Mouse (Mus musculus) midbrain, embryonic 10.5 days (tissue): ENCODE results near the gene Heatr5a. TPM values are rescaled to one million over a fixed set of nuclear protein-coding genes. Genes with fewer than 3 reads are reported as not detected.

Source experiments
- DNase-seq: peaks from one replicate; pipeline ENCODE4 v3.0.0-alpha.2; 2017; ENCODE audit warnings: low spot score
- H3K27ac ChIP-seq: fragments of 300-500 bp; sonication (generic); replicated peaks from 2 replicates; pipeline ENCODE4 v1.5.1; 2016; ENCODE audit warnings: mild to moderate bottlenecking
- H3K27me3 ChIP-seq: fragments of 300-500 bp; sonication (generic); 2 replicates; pipeline ENCODE4 v1.6.1; 2016; ENCODE audit warnings: low read depth, mild to moderate bottlenecking; ENCODE audit not compliant: poor library complexity, severe bottlenecking
- H3K36me3 ChIP-seq: fragments of 300-500 bp; sonication (generic); 2 replicates; pipeline ENCODE4 v1.6.1; 2016; ENCODE audit warnings: mild to moderate bottlenecking, moderate library complexity
- H3K4me1 ChIP-seq: fragments of 300-500 bp; sonication (generic); 2 replicates; pipeline ENCODE4 v1.6.1; 2016
- H3K4me3 ChIP-seq: fragments of 300-500 bp; sonication (generic); 2 replicates; pipeline ENCODE4 v1.5.1; 2016; ENCODE audit warnings: mild to moderate bottlenecking, moderate library complexity
- H3K9me3 ChIP-seq: fragments of 300-500 bp; sonication (generic); replicated peaks from 2 replicates; pipeline ENCODE4 v1.6.1; 2016; ENCODE audit warnings: mild to moderate bottlenecking
- WGBS: fragments of 180-500 bp; shearing (Covaris S2); methylation state at CpG from one replicate; pipeline ENCODE4 v1.1.7; 2016; 5-methylcytosine and 5-hydroxymethylcytosine counted together
- polyA plus RNA-seq: library from polyadenylated mRNA; unstranded; fragments of >200 nt; fragmentation: Nextera tagmentation; extraction: Ambion mirVana; gene quantifications from 2 replicates; pipeline ENCODE4 v1.2.1, GENCODE M21; 2016

Gene Heatr5a
- polyA plus RNA-seq, 1 experiment from 2014 or later = 12.6 TPM

DNA sequence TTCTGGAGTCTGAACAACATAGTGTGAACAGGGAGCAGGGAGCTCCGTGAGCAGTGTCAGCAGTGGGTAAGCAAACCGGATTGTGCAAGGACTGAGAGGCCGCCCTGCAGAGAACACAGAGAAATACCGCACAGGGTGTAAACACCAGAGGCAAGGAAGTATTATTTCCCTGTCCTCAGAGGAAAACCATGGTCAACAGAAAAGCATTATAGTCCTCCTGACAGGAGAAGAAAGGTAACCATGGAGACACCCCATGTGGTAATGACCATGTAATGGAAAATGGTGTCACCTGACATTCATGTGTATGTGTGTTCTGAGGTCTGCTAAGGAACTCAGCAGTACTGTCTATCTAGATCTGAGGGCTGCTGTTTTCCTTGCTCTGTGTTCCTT, 105.3 kb downstream of the Heatr5a start:
- H3K27me3 ChIP-seq = peaks cover 3% of the 10 kb centered on the region; the same call in 1 of the 2 replicates
- no peak overlapping the region for H3K4me3 ChIP-seq
- H3K36me3 ChIP-seq = no peaks in the 10 kb centered on the region
- no peaks in the 10 kb centered on the region for H3K9me3 ChIP-seq
- WGBS = 33% methylated on average over 4 of the region's 4 CpGs
- peaks cover 32% of the 10 kb centered on the region for H3K4me1 ChIP-seq
- peak overlapping the region; percentile 14 for H3K27ac ChIP-seq
- DNase-seq = peak; percentile 28

DNA sequence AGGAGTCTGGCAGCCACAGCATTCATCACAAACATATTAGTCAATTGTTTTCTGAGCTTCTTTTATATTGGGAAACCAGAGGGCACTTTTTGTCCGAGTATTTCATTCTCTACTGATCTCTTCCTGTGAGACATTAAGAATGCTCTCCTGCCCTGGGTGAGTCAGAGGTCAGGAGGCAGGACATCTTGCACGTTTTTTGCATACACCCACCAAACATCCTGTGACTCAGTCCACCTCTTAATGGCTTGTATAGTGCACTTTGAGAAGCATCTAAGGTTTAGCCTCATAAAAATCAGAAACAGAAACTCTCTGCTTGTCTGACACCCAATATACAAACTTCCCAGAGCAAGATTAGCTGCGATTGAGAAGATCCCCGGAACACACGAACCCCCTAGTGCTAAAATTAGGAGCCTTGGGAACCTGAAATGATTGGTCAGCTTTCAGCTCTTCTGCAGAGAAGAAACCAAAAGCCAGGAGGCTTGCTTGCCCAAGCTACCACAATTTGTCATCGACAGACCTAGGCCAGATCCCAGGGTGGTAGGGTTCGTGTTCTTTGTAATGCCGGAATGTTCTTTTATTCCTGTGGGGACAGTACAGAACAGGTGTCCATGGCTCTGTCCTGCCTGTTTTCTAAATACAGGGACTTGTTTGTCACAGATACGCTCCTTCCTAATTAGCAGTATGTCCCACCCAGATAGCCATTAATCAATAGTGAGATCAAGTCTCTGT, 105.9 kb downstream of the Heatr5a start:
- H3K27me3 ChIP-seq = peaks cover 3% of the 10 kb centered on the region; the same call in 1 of the 2 replicates
- H3K27ac ChIP-seq = peak overlapping the region; percentile 14
- H3K4me3 ChIP-seq = no peak overlapping the region
- H3K9me3 ChIP-seq = no peaks in the 10 kb centered on the region
- H3K4me1 ChIP-seq = peaks cover 32% of the 10 kb centered on the region
- DNase-seq = no peak
- H3K36me3 ChIP-seq = no peaks in the 10 kb centered on the region
- WGBS = 66% methylated on average over 9 of the region's 9 CpGs

GRCm38 (mm10) chr12:51863116-51864002, 107.8 kb downstream of the Heatr5a start:
- WGBS = 93% methylated on average over 14 of the region's 14 CpGs
- no peaks in the 10 kb centered on the region for H3K36me3 ChIP-seq
- DNase-seq = no peak

DNA sequence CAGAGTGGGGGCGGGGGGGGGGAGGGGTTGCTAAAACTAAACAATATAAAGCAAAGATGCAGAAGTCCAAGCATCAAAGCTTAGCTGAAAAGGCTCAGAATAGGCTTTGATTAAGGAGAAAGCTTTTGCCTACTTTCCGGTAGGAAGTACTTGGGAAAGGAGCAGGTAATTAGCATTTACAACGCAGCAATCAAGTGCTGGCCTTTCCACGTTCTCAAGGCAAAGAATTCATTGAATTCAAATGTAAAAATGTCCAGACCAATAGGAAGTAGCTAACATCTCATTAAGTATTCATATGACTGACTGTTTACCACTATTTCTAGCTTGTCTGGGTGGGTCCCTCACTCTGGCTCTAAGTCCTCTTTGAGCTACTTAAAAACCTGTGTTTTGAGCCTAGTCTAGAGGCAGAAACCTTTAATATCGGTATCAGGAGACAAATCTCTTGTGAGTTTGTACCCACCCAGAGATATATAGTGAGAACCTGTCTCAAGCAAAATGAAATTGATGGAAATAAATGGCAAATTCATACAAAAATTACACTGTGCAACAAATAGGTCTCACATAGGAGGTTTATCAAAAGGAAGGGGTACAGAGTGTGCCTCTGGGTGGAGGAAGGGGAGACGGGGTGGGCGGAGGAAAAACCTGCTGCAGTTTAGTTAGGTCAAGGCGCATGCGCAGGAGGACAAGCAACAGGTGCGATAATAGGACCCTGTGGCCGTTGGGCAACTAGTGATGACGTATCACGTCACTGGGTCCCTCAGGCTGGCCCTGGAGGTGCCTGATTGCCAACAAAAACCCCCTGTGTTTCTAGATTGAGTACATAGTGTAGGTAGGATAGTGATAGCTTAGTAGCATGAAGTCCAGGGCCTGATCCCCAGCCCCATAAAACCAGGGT, 112.7 kb downstream of the Heatr5a start:
- Histone ChIP-seq H3K27ac (no peak overlapping the region), H3K27me3 (no peaks in the 10 kb centered on the region), H3K4me3 (no peak overlapping the region), H3K9me3 (no peaks in the 10 kb centered on the region), H3K4me1 (no peaks in the 10 kb centered on the region), H3K36me3 (no peaks in the 10 kb centered on the region)
- WGBS = 79% methylated on average over 13 of the region's 13 CpGs
- no peak for DNase-seq

More at GRCm38 (mm10) chr12:51863116-51864002, 107.8 kb downstream of the Heatr5a start:
- Histone ChIP-seq H3K9me3 (no peaks in the 10 kb centered on the region), H3K27me3 (peaks cover 3% of the 10 kb centered on the region; the same call in 1 of the 2 replicates), H3K4me1 (peaks cover 32% of the 10 kb centered on the region), H3K27ac (no peak overlapping the region), H3K4me3 (no peak overlapping the region)

DNA sequence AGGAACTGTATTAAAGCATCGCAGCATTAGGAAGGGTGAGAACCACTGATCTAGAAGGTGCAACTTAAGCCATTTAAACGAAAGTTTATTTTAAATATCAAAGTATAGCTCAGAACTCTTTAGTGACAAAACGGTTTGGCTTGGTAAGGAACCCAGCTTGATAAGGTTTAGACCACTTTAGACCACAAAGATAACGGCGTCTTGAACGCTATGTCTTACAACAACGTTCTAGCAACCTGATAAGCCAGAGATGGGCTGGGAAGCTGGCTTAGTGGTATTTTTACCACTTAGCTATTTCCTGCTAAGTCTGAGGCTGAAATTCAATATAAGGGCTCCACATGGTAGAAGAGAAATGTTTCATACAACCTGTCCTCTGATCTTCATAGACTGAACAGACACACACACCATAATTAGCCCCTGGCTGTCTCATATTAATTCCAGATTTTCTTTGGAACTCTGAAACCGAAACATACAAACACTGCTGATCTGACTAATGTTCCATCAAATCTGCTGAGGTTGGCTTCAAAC, 114.3 kb downstream of the Heatr5a start:
- Histone ChIP-seq H3K9me3 (no peaks in the 10 kb centered on the region), H3K27me3 (no peaks in the 10 kb centered on the region), H3K4me3 (no peak overlapping the region), H3K36me3 (no peaks in the 10 kb centered on the region), H3K4me1 (no peaks in the 10 kb centered on the region), H3K27ac (no peak overlapping the region)
- 90% methylated on average over 8 of the region's 8 CpGs for WGBS
- no peak for DNase-seq

DNA sequence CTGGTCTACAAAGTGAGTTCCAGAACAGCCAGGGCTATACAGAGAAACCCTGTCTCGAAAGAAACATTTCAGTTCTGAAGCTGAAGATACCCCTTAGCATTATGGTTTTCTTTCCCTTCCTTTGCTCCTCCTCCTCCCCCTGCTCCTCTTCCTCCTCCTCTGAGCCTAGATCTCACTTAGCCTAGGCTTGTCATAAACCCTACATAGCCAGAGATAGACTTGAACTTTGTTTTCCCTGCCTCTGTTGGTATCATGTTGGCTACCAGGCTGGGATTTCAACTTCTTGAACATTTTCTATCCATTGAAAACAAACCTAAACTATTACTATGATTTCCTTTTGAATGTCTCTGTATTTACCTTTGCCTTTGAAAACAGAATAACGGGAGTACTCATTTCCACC, 115.2 kb downstream of the Heatr5a start:
- Histone ChIP-seq H3K4me1 (no peaks in the 10 kb centered on the region), H3K27ac (no peak overlapping the region), H3K36me3 (no peaks in the 10 kb centered on the region), H3K9me3 (no peaks in the 10 kb centered on the region), H3K27me3 (no peaks in the 10 kb centered on the region), H3K4me3 (no peak overlapping the region)
- no peak for DNase-seq
- 93% methylated on average over 2 of the region's 2 CpGs for WGBS

DNA sequence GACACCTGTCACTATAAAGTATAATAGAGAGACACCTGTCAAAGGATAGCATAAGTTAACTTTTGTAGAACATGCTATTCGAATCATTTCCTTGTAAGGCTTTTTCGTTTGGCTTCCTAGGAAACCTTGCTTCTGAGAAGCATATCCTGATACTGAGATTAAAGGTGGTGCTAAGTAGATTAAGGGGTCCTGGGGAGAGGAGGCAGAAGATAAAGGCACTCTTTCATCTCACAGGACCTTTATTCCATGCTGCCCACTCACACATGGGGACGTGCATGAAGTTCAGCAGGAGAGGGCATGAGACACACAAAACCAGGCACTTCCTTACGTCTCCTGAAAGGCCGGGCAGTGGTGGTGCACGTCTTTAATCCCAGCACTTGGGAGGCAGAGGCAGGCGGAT, 115.7 kb downstream of the Heatr5a start:
- 61% methylated on average over 7 of the region's 7 CpGs for WGBS
- H3K4me1 ChIP-seq = no peaks in the 10 kb centered on the region
- H3K27ac ChIP-seq = no peak overlapping the region
- H3K9me3 ChIP-seq = no peaks in the 10 kb centered on the region
- no peak overlapping the region for H3K4me3 ChIP-seq
- DNase-seq = no peak
- H3K36me3 ChIP-seq = no peaks in the 10 kb centered on the region
- H3K27me3 ChIP-seq = no peaks in the 10 kb centered on the region

GRCm38 (mm10) chr12:51851617-51852016, 119.5 kb downstream of the Heatr5a start:
- 93% methylated on average over 4 of the region's 4 CpGs for whole genome bisulfite sequencing
- H3K27ac ChIP-seq = no peak overlapping the region
- 0 out of 2 replicates have a peak, but pooled peaks cover 4% of the 10 kb centered on the region for H3K9me3 ChIP-seq
- no peaks in the 10 kb centered on the region for H3K4me1 ChIP-seq
- no peak overlapping the region for H3K4me3 ChIP-seq
- DNase-seq = no peak
- H3K36me3 ChIP-seq = no peaks in the 10 kb centered on the region
- H3K27me3 ChIP-seq = no peaks in the 10 kb centered on the region

GRCm38 (mm10) chr12:51851155-51851554, 120.0 kb downstream of the Heatr5a start:
- Histone ChIP-seq H3K27ac (no peak overlapping the region), H3K27me3 (no peaks in the 10 kb centered on the region), H3K4me1 (no peaks in the 10 kb centered on the region), H3K36me3 (no peaks in the 10 kb centered on the region), H3K4me3 (no peak overlapping the region), H3K9me3 (0 out of 2 replicates have a peak, but pooled peaks cover 4% of the 10 kb centered on the region)
- WGBS = 89% methylated on average over 3 of the region's 3 CpGs
- DNase-seq = no peak

DNA sequence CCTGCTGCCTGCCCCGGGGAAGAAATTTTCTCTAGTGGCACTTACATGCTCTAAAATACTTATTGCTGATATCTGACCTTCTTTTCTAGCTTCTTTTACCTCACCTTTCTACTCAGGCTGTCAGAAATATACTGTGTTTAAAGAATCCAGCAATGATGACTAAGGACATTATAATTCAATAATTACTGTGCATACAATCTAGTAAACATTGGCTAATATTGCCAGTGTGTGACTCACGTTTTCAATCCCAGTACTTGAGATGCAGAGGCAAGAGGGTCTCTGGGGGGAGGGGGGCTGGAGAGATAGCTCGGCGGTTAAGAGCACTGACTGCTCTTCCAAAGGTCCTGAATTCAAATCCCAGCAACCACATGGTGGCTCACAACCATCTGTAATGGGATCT, 120.8 kb downstream of the Heatr5a start:
- no peaks in the 10 kb centered on the region for H3K27me3 ChIP-seq
- H3K4me3 ChIP-seq = no peak overlapping the region
- DNase-seq = no peak
- H3K36me3 ChIP-seq = no peaks in the 10 kb centered on the region
- no peak overlapping the region for H3K27ac ChIP-seq
- 0 out of 2 replicates have a peak, but pooled peaks cover 4% of the 10 kb centered on the region for H3K9me3 ChIP-seq
- H3K4me1 ChIP-seq = no peaks in the 10 kb centered on the region
- WGBS = 85% methylated on average over 4 of the region's 4 CpGs

DNA sequence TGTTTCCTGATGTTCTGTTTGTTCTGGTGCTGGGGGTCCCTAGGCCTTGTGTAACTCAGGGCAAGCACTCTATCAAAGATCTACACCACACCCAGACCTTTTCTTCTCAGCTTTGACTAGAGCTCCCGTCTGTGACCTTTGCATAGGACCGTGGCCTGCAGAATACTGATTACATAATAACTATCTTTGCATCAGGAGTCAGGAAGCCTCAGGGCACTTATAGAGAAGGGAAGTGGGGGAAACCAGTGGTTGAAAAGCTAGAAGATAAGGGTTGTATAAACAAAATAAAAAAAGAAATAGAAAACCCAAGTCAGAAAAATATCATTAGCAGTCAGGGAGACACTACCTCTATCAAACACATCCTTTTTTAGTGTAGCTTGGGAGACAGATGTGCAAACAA, 121.2 kb downstream of the Heatr5a start:
- Histone ChIP-seq H3K9me3 (0 out of 2 replicates have a peak, but pooled peaks cover 4% of the 10 kb centered on the region), H3K27me3 (no peaks in the 10 kb centered on the region), H3K27ac (no peak overlapping the region), H3K36me3 (no peaks in the 10 kb centered on the region), H3K4me1 (no peaks in the 10 kb centered on the region), H3K4me3 (no peak overlapping the region)
- no peak for DNase-seq
- WGBS = 96% methylated on average over 2 of the region's 2 CpGs
